Mouse (Mus musculus): ENCODE measurements at regions not wholly inside any gene's neighbourhood (a gene's known extent, or its start where the extent isn't known, plus 50 kb on each side); places are given as distances from the start of the nearest gene placed in this dataset.

DNA sequence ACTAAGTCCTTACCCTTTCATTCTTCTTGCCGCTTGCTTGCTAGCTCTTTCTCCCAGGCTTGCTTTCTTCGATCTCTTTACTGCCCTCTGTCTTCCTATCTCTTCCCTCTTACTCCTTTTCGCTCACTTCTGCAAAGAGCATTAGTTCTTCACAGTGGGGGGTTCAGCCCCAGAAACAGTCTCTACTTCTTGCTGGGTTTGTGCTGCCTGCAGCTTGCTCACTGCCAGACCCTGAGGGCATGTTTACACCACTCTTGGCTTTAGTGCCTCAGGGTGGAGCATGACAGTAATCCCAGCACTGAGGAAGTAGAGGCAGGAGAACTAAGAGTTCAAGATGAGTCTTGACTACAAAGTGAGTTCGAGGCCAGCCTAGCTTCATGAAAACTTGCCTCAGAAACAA is 538.0 kb upstream of the Adam5 start:
- TF ChIP-seq POLR2A (IDR thresholded peaks at IDR 0.05; ENCODE audit: extremely low read depth, insufficient read depth, low read length), result no peak
- TF ChIP-seq CTCF (IDR thresholded peaks at IDR 0.05; ENCODE audit: extremely low read depth, insufficient read depth, low read length), result no peak
